Mouse (Mus musculus) olfactory bulb, adult 2 months (tissue): ENCODE data around the gene Kank2. TPM values are rescaled to one million over a fixed set of nuclear protein-coding genes. Genes with fewer than 3 reads are reported as not detected.

Source experiments
- H3K27ac ChIP-seq: fragments of 200-500 bp; 2 replicates; pipeline ENCODE4 v1.5.1; 2012; ENCODE audit warnings: low read depth, low read length; ENCODE audit not compliant: insufficient read depth
- H3K4me1 ChIP-seq: fragments of 200-500 bp; 2 replicates; pipeline ENCODE4 v1.6.1; 2012; ENCODE audit warnings: low read length; ENCODE audit not compliant: control insufficient read depth, insufficient read depth
- H3K4me3 ChIP-seq: fragments of 200-500 bp; 2 replicates; pipeline ENCODE4 v1.5.1; 2012; ENCODE audit warnings: mild to moderate bottlenecking, low read depth, low read length, moderate library complexity; ENCODE audit not compliant: insufficient read depth
- CTCF ChIP-seq: fragments of 200-500 bp; IDR thresholded peaks from 2 replicates; pipeline ENCODE4 v1.5.1; 2012; ENCODE audit warnings: low read depth, mild to moderate bottlenecking, low read length, moderate library complexity; ENCODE audit not compliant: insufficient read depth
- POLR2A ChIP-seq: fragments of 200-500 bp; IDR thresholded peaks from 2 replicates; pipeline ENCODE4 v1.6.1; 2012; ENCODE audit warnings: mild to moderate bottlenecking, low read depth, low read length, moderate library complexity; ENCODE audit not compliant: insufficient read depth
- WGBS: fragments of 180-500 bp; shearing (Covaris S2); methylation state at CpG from one replicate; pipeline ENCODE4 v1.1.7; 2018; 5-methylcytosine and 5-hydroxymethylcytosine counted together
- polyA plus RNA-seq: library from polyadenylated mRNA; stranded (reverse); fragments of >200 nt; gene quantifications from 2 replicates; pipeline ENCODE4 v1.2.4, GENCODE M21; 2012; ENCODE audit warnings: low replicate concordance; ENCODE audit not compliant: missing spikeins, insufficient read depth, insufficient read length

Kank2 gene
- polyA plus RNA-seq, 1 experiment, result not detected

GRCm38 (mm10) chr9:21723377-21724146, 75.0 kb downstream of the Kank2 start, which contains the start of gene Ldlr:
Ldlr (plus strand) TSS chr9:21723483.
- WGBS, result under 1% methylated on average over 47 of the region's 47 CpGs

DNA sequence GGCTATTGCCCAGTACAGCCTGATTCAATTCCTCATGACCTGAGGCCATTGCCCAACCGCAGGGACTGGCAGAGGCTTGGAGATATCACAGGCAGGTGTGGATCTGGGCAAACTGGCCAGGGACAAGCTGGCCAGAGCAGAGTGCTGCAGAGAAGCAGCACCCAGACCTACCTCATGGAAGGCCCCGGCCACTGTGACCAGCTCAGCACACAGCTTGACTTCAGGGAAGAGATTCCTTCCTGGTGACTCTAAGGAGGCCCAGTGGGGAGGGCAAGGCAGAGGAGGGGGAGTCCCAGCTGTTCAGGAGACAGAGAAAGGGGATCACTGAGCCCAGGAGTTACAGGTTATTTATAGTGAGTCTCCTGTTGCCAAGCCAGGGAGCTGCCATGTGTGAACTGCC, 77.5 kb downstream of the Kank2 start:
- Histone ChIP-seq H3K4me3 (no peak overlapping the region), H3K4me1 (peaks cover 8% of the 10 kb centered on the region), H3K27ac (no peak overlapping the region)
- 88% methylated on average over 2 of the region's 2 CpGs for WGBS
- TF ChIP-seq CTCF, result no peak
- no peak for TF ChIP-seq POLR2A

More at GRCm38 (mm10) chr9:21723377-21724146, 75.0 kb downstream of the Kank2 start, which contains the start of gene Ldlr:
- peaks cover 13% of the 10 kb centered on the region for H3K4me1 ChIP-seq
- H3K27ac ChIP-seq, result peak within 1 kb of the TSS; percentile 76
- peak within 1 kb of the TSS; percentile 85 for H3K4me3 ChIP-seq
- no peak for TF ChIP-seq POLR2A
- no peak for TF ChIP-seq CTCF

GRCm38 (mm10) chr9:21717015-21717414, 81.5 kb downstream of the Kank2 start:
- H3K4me1 ChIP-seq, result peaks cover 5% of the 10 kb centered on the region
- no peak overlapping the region for H3K4me3 ChIP-seq
- 92% methylated on average over 2 of the region's 2 CpGs for WGBS
- no peak for TF ChIP-seq CTCF
- no peak overlapping the region for H3K27ac ChIP-seq

Other genes starting within 250 kb of the Kank2 start
- gene Timm29, start 206.0 kb downstream of the Kank2 start, polyA plus RNA-seq, result not detected in 2 replicates
- gene Yipf2, start 205.9 kb downstream of the Kank2 start, polyA plus RNA-seq, result not detected in 2 replicates
- gene Smarca4, start 182.6 kb downstream of the Kank2 start, polyA plus RNA-seq, result 109 and 120 TPM in 2 replicates
- not detected in 2 replicates for gene Ldlr, start 75.3 kb downstream of the Kank2 start, polyA plus RNA-seq
- not detected in 2 replicates for gene Spc24, start 38.4 kb downstream of the Kank2 start, polyA plus RNA-seq
- gene Angptl8, start 36.8 kb upstream of the Kank2 start, polyA plus RNA-seq, result not detected in 2 replicates
- gene Dock6, start 53.9 kb upstream of the Kank2 start, polyA plus RNA-seq, result not detected in 2 replicates
- gene Rab3d, start 119.4 kb upstream of the Kank2 start, polyA plus RNA-seq, result not detected in 2 replicates
- not detected in 2 replicates for gene Ccdc159, start 128.7 kb upstream of the Kank2 start, polyA plus RNA-seq
- gene Tmem205, start 128.8 kb upstream of the Kank2 start, polyA plus RNA-seq, result not detected in 2 replicates
- gene Plppr2, start 138.3 kb upstream of the Kank2 start, polyA plus RNA-seq, result not detected in 2 replicates
- not detected in 2 replicates for gene Swsap1, start 157.0 kb upstream of the Kank2 start, polyA plus RNA-seq
- gene Epor, start 164.8 kb upstream of the Kank2 start, polyA plus RNA-seq, result not detected in 2 replicates
- not detected in 2 replicates for gene Rgl3, start 190.7 kb upstream of the Kank2 start, polyA plus RNA-seq
- gene Ccdc151, start 203.9 kb upstream of the Kank2 start, polyA plus RNA-seq, result not detected in 2 replicates
- gene Prkcsh, start 204.1 kb upstream of the Kank2 start, polyA plus RNA-seq, result not detected in 2 replicates